Mouse (Mus musculus): ENCODE measurements around the gene Zfp106. TPM values are rescaled to one million over a fixed set of nuclear protein-coding genes. Genes with fewer than 3 reads are reported as not detected.
"Not testable (repeated sequence)": the region's sequence is repeated elsewhere in the genome, so short reads cannot be mapped to it uniquely, and the experiment has no call there.

The Zfp106 gene
- polyA plus RNA-seq (2017; shearing (Covaris generic)), result 10 to 100 TPM; 23.3 to 25.1 TPM

- ATAC-seq, result peak; percentile 77
Measured at GRCm38 (mm10) chr2:120563235-120563990, at the start of gene Zfp106. TSS of gene Zfp106 (minus strand) at chr2:120563843.

DNA sequence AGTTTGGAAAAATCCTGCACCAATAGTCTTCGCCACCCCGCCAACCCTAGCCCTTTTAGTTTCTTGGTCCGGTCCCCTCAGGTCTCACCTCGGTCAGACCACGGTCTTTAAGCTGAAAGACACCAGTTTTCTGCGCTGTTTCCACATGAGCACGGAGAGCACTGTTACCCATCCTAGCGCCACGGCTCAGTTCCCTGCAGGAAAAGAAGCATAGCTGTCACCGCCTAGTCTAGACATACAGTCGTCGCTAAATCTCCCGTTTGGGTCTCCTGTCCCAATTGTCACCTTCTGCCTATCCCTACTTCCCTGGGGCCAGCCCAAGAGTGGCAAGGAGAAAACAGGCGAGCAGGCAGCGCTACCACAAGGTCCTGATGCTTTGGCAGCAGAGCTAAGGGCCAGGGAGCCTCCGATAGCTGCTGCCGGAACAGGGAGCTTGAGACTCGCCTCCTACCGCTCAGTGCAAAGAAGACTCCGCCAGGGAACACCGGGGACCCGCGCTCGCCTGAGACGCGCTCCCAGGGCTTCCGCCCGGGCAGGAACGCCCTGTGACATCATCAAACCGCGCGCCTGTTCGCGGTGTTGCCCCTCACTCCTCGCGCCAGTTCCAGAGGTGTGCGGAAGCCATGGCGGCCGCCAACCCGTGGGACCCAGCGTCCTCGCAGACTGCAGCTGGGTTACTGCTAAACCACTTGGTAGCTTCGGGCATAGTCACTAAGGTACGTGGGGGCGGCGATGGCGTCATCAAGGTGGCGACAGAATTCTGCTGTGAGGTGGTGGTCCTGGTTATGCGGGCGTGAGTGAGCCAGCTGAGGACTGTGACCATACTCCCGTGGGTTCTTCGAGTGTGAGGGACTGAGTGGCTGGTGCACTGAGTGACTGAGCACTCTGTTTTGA is 45.4 kb upstream of the Zfp106 start, which contains the start of the genes Haus2 and Lrrc57:
TSS of gene Haus2 (plus strand) at position 554 of the 894 bp plus-strand sequence.
TSS of gene Lrrc57 (minus strand) at position 691 of the 894 bp plus-strand sequence.
- ATAC-seq, result peak; percentile 90

DNA sequence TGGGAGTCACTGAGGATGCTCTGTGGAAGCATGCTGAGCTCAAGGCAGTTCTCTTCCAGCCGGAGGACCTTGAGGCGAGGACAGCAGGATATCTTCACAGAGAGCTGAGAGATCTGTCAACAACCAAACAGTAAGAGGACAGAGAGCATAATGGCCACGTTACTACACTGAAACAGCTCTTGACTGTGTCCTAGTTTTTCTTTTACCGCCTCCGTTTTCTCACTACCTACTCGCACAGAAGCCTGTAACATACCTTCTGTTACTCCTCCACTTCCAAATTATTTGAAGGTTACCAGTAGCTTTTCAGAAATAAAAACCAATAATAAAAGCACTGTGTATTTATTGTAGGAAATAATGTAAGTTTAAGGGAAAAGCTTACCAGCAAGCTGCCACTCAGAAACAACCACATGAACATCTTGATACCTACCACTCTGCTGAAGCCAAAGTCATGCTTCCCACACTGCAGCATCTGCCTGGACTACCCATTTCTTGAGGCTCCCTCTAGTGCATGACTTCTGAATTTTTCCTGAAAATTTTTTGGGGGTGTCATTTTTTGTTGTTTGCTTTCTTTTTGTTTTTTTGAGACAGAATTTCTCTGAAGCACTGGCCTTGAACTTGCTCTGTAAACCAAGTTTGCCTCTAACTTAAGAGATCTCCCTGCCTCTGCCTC is 42.5 kb upstream of the Zfp106 start:
- ATAC-seq, result no peak

DNA sequence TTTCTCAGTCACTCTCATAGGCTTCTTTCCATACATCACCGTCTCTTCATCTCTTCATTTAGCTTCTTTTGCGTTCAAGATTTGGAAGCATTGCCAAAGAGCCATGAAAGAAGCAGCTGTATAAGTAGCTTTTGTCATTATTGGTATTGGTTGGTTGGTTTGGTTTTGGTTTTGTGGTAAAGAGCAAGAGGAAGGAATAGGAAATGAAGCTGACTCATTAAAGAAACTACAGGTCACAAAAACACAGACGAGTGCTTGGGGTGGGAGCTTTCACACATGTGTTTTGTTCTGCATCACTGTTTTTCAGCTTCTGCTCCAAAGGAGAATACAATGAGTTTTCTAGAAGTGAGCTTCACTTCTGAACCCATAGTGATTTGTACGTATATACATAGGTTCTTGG is 35.9 kb upstream of the Zfp106 start:
- no peak for ATAC-seq

- ATAC-seq, result no peak
Measured at GRCm38 (mm10) chr2:120597734-120598133, 34.1 kb upstream of the Zfp106 start.

DNA sequence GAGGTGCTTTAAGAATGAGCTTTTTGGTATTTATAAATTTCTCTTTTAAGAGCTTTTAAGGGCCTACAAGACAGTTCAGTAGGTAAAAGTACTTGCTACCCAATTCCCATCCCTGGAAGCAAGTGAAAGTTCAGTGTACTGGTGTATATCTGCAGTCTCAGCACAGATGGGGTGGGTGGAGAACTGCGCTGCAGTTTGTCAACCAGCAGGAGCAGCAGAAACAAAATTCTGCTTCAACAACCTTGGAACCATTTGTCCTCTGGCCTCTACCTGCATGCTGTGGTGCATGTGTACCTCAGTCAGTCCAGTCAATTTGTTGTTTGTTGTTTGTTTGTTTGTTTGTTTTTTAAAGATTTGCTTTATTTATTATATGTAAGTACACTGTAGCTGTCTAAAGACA is 28.6 kb upstream of the Zfp106 start:
- no peak for ATAC-seq

DNA sequence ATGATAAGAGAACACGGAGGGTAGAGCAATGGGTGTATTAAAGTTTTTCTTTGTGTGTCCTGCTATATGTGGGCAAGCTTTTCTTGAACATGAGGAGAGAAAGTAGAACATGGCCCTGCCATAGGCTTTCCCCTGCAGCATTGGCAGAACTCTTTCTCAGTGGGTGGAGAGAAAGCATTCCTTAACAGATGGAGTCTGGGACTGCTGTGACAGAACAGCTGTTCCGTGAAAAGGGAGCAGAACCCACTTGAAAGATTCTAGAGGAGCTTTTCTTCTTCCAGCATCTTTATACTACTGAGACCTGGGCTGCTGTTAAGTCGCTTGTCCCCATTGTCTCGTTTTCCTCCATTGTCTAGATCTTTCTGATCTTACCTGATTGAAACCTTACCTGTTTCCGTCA is 26.1 kb upstream of the Zfp106 start:
- ATAC-seq, result no peak

DNA sequence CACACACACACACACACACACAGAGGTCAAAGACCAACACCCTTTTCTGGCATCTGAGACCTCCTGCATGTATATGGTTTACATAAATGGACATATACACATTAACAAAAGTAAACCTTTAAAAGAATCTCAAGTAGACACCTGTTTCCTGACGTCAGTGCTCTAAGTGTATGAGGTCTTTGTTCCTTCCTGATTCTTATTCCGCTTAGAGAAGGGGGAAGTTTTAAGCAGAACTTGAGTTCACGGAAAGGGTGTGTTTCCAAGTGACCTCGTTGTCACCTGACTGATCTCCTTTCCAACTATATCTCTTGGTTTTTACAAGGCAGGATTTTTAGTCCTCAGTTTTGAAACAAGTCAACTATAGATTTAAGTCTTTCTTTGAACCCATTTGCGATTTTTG is 14.6 kb upstream of the Zfp106 start:
- ATAC-seq, result peak; percentile 46

- no peak for ATAC-seq
Measured at GRCm38 (mm10) chr2:120577799-120578198, 14.2 kb upstream of the Zfp106 start.

GRCm38 (mm10) chr2:120575978-120576377 is 12.3 kb upstream of the Zfp106 start:
- ATAC-seq, result no peak

DNA sequence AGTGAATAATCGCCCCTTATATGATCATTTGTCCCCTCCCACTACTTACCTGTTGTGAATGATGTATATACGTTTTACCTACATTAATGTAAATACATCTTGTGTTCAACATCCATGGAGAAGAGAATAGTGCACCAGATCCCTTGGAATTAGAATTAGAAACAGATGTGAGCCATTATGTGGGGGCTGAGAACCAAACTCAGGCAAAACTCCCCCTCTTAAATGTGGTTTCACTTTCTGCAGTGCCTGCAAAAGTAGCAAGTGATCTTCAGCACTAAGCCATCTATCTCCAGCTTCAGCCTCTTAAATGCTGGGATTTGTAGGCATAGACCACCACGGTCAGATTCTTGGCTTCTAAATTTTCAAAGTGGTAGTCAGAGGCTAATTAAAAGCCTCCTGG is 11.5 kb upstream of the Zfp106 start:
- no peak for ATAC-seq

DNA sequence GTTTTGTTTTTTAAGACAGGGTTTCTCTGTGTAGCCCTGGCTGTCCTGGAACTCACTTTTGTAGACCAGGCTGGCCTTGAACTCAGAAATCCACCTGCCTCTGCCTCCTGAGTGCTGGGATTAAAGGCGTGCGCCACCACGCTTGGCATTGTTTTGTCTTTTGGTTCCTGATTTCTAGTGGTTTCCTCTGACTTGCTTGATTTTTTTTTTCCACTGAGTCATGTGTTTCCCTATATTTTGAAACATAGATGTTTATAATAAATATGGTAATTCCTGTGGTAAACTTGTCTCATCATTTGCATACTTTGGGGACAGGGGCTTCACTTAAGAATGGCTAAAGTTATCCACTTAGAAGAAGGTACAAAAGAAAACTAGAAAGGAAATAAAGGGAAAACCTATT is 8.5 kb upstream of the Zfp106 start:
- not testable (repeated sequence) for ATAC-seq

- no peak for ATAC-seq
Measured at GRCm38 (mm10) chr2:120571081-120571480, 7.4 kb upstream of the Zfp106 start.

DNA sequence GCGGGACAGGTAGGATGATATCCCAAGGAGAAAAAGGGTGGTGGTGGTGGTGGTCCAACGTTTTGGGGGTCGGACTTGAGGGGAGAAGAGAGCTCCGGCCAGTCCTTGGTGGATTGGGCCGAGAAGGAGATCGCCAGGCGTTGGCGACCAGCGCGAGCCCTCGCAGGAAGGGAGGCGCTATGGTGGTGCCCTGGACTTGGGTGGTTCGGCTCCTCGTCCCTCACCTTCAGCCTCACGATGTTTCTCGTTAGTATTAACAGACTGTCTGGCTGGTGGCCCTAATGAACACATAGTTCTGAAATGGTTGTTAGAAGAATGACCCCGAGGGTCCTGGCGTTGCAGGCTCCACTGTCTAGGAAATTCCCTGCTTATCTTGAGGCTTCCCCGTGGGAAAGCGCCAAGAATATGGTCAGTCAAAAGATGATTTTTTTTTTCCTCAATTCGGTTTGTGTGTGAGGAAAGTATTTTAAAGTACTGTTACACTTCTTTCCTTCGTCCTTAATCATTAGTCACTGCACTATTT is 4.2 kb upstream of the Zfp106 start:
- peak; percentile 27 for ATAC-seq

- peak; percentile 79 for ATAC-seq
Measured at GRCm38 (mm10) chr2:120566886-120567797, 3.5 kb upstream of the Zfp106 start, which contains the start of gene Snap23. TSS of gene Snap23 (plus strand) at chr2:120567671.

DNA sequence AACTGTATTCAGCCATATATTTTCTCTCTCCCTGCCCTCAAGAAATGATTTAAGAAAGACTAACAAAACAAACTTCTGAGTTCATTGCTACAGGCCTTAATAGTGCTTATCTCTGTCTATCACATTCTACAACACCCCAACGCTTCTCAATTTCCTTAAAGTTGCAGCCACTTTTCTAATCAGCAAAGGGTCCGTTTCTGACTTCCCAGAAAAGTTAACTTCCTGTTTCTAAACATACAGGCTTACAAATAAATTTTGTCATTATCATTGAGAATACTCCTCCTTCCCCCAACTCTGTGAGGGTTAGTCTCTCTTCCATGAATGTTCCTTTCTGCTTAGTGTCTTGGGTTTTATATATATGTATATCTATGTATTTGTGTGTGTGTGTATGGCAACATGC is 1.7 kb upstream of the Zfp106 start:
- no peak for ATAC-seq

DNA sequence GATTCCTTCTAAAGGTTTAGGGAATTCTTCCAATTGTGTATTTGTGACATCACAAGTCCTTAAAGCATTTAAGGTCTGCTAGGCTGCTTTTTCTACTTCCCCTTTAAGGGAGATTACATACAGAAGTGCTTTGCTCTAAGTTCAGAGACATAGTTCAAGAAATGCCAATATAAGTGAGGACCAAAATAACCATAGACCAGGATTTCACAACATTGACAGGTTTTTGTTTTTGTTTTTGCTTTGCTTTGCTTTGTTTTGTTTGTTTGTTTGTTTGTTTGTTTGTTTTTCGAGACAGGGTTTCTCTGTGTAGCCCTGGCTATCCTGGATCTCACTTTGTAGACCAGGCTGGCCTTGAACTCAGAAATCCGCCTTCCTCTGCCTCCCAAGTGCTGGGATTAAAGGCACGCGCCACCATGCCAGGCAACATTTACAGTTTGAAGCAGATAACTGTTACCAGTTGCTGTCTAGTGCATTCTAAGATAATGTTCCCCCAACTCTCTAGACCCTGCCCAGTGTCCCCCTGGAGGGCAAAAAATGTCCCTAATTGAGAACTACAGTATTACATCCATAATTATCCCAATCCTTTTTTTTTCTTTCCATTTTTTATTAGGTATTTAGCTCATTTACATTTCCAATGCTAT is 1.0 kb upstream of the Zfp106 start:
- not testable (repeated sequence) for ATAC-seq

DNA sequence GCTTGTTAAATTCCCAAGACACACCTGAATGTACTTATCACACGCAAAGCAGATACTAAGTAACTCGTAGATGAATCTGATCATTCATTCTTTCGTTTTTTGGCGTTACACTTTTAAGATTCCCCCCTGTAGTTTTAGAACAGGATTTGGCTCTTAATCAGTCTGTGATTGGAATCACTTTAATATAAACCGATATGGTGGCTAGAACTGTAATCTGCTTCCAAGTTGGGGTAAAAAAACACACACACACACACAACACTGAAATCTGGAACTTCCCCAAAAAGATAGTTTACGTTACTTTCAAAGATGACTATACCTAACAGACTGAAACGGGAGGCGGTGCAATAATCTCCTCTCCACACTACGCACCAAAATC is 796 bp downstream of the Zfp106 start:
- no peak for ATAC-seq

DNA sequence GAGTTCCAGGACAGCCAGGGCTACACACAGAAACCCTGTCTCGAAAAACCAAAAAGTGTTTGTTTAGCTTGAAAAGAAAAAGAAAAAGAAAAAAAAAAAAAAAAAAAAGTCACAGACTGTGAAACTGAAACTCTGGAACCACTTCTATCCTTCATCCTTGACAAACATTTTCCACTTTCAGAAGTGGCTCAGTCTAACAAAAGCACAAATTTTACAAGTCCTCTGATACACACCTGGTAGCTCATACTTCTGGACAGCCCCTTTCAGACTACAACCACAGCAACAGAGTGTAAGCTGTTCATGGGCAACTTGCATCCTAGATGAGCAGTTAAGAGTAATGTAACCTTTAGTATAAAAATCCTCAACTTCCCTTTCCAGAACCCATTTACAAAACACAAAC is 2.1 kb downstream of the Zfp106 start:
- no peak for ATAC-seq

- no peak for ATAC-seq
Measured at GRCm38 (mm10) chr2:120558813-120559212, 4.8 kb downstream of the Zfp106 start.

- no peak for ATAC-seq
Measured at GRCm38 (mm10) chr2:120556868-120557267, 6.8 kb downstream of the Zfp106 start.

All from activated CD4-positive, CD25-positive, alpha-beta regulatory T cell, adult 4 months (primary cell).